Comparison of ENCODE assay signal across 10 mouse cellular contexts in genomic region chr4:136451564-136451963, GRCm38 (mm10). TPM values are rescaled to one million over a fixed set of nuclear protein-coding genes. Genes with fewer than 3 reads are reported as not detected.
DNase-seq lines count a peak whose midpoint lies in the region; ATAC-seq lines count a peak whose summit lies in the region.
"Had no signal": no experiment of that assay in that cellular context is flagged by ENCODE, and none has a peak within 500 bp of the region (broad histone marks: within the 10 kb centered on the region; RNA-seq: fewer than 3 reads in every experiment).

No protein-coding gene starts in this region.

- no peak for ATAC-seq in heart, embryonic 13.5 days (ENCODE audit: extremely low read depth, insufficient number of reproducible peaks, low FRiP score, low TSS enrichment)

- no peak overlapping the region for H3K9ac ChIP-seq in heart, embryonic 13.5 days
- H3K9ac ChIP-seq: limb, embryonic 13.5 days had no signal

- WGBS in heart, embryonic 13.5 days, result 3% methylated on average over 6 of the region's 6 CpGs

- no peak for DNase-seq in heart, postnatal 25 days (ENCODE audit: low spot score)
- DNase-seq in MN1 (ENCODE audit: low spot score), result peak; percentile 47
- DNase-seq in kidney, postnatal 10 days, result peak; percentile 64
- peak; percentile 61 for DNase-seq in mesoderm, embryonic 11.5 days (ENCODE audit: low read depth, low spot score)
- no peak for DNase-seq in B cell, adult 2 months
- no peak for DNase-seq in thymus, postnatal 14 days
- DNase-seq in left cerebral cortex, postnatal 4 days, result no peak

- peaks cover 24% of the 10 kb centered on the region for H3K4me1 ChIP-seq in heart, embryonic 13.5 days

- H3K4me3 ChIP-seq in heart, embryonic 13.5 days, result no peak overlapping the region
- H3K4me3 ChIP-seq: limb, embryonic 13.5 days; midbrain, embryonic 10.5 days had no signal

- 0 out of 2 replicates have a peak overlapping the region, but pooled peaks have one; percentile 6 for H3K4me2 ChIP-seq in heart, embryonic 13.5 days
- H3K4me2 ChIP-seq: limb, embryonic 13.5 days had no signal

- no peak overlapping the region; the same call in 1 of the 2 replicates for H3K27ac ChIP-seq in heart, embryonic 13.5 days (replicated peaks)
- H3K27ac ChIP-seq: limb, embryonic 13.5 days; midbrain, embryonic 10.5 days had no signal

- intact Hi-C loops in heart, postnatal 25 days (cut with DNase I), result no loop called here
- intact Hi-C loops in left cerebral cortex, postnatal 4 days (cut with DNase I), result no loop called here

- H3K36me3 ChIP-seq in heart, embryonic 13.5 days, result no peaks in the 10 kb centered on the region
- H3K36me3 ChIP-seq: limb, embryonic 13.5 days; midbrain, embryonic 10.5 days had no signal

- no peaks in the 10 kb centered on the region for H3K9me3 ChIP-seq in heart, embryonic 13.5 days
- H3K9me3 ChIP-seq: limb, embryonic 13.5 days; midbrain, embryonic 10.5 days had no signal

- H3K27me3 ChIP-seq in heart, embryonic 13.5 days (replicated peaks), result no peaks in the 10 kb centered on the region
- H3K27me3 ChIP-seq: limb, embryonic 13.5 days had no signal

RNA-seq across cellular contexts. Expression of gene 6030445D17Rik, which starts 10.5 kb away (rescaled TPM):
- 0.17 TPM in 1 of 2 replicates, not detected in the other for polyA plus RNA-seq in heart, embryonic 13.5 days (2015; fragmentation: Nextera tagmentation; extraction: Ambion mirVana)
- total RNA-seq in heart, postnatal 25 days (2021), result under 1 TPM; 0.23 to 0.53 TPM
- under 1 TPM; 0.46 to 0.58 TPM for total RNA-seq in left cerebral cortex, postnatal 4 days (2021)

RNA-seq across cellular contexts. Expression of gene Luzp1, which starts 18.0 kb away (rescaled TPM):
- polyA plus RNA-seq in heart, embryonic 13.5 days (2015; fragmentation: Nextera tagmentation; extraction: Ambion mirVana), result 89.2 and 100 TPM in 2 replicates
- 10 to 100 TPM; 43.4 to 50.2 TPM for total RNA-seq in heart, postnatal 25 days (2021)
- 10 to 100 TPM; 24.6 to 33.8 TPM for total RNA-seq in left cerebral cortex, postnatal 4 days (2021)

RNA-seq across cellular contexts. Expression of gene Htr1d, which starts 28.2 kb away (rescaled TPM):
- polyA plus RNA-seq in heart, embryonic 13.5 days (2015; fragmentation: Nextera tagmentation; extraction: Ambion mirVana), result 0.16 TPM in 1 of 2 replicates, not detected in the other
- total RNA-seq in heart, postnatal 25 days (2021), result not detected
- total RNA-seq in left cerebral cortex, postnatal 4 days (2021), result 1 to 10 TPM; 3.0 to 3.4 TPM

Comparison
In these comparisons a context has a peak if more than half of its experiments do, and no peak if none do; other contexts are left out.
1. DNase-seq: peak in MN1 (single experiment), kidney, postnatal 10 days (single experiment) and mesoderm, embryonic 11.5 days (single experiment); none in heart, postnatal 25 days (single experiment), B cell, adult 2 months (0 of 2), thymus, postnatal 14 days (single experiment) and left cerebral cortex, postnatal 4 days (single experiment).